Mouse (Mus musculus) liver (tissue): ENCODE data around the gene Myo9a.
A peak's percentile ranks its signal among the peaks of the same experiment; 100 is the strongest.
"Not testable (repeated sequence)": the region's sequence is repeated elsewhere in the genome, so short reads cannot be mapped to it uniquely, and the experiment has no call there.

ENCODE experiments used
- DNase-seq: peaks from one replicate; pipeline ENCODE4 v3.0.0-alpha.2; 2020; ENCODE audit warnings: mixed read lengths

The Myo9a gene

GRCm38 (mm10) chr9:59751966-59752365 is 1.3 kb downstream of the Myo9a start:
- DNase-seq, result no peak

- no peak for DNase-seq
Measured at GRCm38 (mm10) chr9:59755199-59755598, 4.5 kb downstream of the Myo9a start.

DNA sequence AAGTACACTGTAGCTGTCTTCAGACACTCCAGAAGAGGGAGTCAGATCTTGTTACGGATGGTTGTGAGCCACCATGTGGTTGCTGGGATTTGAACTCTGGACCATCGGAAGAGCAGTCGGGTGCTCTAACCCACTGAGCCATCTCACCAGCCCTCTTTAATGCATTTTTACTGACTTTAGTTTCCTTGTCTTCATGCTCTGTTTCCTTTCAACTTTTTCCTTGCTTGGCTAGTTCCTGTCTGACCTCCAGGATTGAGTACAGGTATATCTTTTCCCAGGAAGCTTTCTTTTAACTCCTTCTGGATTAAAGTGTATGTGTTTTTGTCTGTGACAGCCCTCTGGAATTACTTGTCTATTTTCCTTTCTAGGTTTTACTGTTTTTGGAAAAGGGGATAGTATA is 6.3 kb downstream of the Myo9a start:
- DNase-seq, result not testable (repeated sequence)

GRCm38 (mm10) chr9:59760515-59760914 is 9.8 kb downstream of the Myo9a start:
- DNase-seq, result peak; percentile 4

- not testable (repeated sequence) for DNase-seq
Measured at GRCm38 (mm10) chr9:59766966-59767461, 16.3 kb downstream of the Myo9a start.

DNA sequence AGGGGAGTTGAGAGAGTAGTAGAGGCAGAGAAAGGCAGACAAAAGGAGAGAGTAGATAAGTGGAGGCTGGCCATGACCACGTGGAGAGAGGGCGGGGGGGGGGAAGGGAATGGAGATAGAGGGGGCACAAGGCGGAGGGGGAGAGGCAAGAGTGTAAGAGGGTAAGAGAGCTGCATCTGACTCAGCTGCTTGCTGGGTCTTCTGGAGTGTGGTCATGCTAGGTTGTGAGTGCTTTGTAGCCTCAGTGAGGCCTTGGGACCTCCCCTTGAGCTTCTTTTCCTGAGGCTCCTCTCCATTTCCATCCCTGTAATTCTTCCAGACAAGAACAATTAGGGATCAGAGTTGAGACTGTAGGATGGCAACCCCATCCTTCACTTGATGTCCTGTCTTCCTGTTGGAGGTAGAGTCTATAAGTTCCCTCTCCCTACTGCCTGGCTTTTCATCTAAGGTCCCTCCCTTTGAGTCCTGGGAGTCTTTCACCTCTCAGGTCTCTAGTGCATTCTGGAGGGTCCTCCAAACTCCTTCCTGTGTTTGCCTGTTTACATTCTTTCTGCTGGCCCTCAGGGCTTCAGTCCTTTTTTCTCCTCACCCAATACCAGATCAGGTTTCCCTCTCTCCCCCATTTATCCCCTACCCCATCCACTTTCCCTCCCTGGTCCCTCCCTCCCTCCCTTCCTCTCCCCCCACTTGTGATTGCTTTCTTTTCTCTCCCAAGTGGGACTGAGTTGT is 55.5 kb downstream of the Myo9a start:
- not testable (repeated sequence) for DNase-seq

DNA sequence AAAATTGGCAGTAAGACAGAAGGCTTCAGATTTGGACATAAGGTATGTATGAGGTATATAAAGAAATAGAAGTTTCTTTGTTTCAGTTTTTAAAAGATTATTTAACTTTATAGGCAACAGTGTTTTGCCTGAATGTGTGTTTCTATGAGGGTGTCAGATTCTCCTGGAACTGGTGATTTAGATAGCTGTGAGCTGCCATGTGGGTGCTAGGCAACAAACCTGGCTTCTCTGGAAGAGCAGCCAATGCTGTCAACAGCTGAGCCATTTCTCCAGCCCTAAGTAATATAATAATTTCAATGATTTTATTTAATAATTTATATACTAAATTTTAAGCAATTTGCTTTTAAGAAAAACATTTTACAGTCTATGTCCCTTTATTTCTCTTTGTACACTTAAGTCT is 133.9 kb downstream of the Myo9a start:
- no peak for DNase-seq

GRCm38 (mm10) chr9:59903382-59903781 is 152.7 kb downstream of the Myo9a start:
- peak; percentile 28 for DNase-seq

DNA sequence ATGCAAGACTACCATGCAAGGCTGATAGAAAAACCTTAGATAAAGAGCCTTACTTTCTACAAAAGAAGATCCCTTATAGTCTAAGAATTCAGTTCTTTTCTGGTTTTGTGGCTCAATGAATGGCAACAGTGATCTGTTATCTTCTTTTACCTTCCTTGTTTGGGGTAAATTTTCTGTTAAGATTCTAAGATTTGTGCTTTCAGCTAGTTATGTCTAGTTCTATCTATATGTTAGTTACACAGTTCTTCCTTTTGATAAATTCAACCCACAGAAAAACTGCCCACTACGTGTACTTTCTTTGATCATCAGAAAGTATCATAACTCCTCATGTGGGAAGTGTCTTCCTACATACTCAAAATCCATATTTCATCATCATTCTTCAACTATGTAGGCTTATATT is 164.1 kb downstream of the Myo9a start:
- DNase-seq, result no peak

DNA sequence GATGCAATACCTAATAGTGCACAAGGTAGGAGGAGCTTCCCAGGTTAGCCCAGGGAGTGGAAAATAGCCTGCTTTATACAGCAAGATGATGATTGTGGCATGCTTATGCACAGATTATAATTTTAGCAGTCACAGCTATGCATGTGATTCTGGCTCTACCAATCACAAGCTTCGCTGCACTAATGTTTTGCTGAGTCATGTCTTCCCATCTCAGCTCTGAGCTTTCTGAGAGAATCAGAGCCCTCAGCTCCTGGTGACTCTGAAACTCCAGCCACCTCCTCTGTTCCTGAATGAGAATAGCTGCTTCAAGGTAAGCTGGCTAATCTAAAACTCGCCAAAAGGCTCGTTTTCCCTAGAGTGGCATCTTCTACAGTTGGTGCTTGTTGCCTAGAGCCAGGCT is 179.6 kb downstream of the Myo9a start:
- no peak for DNase-seq

DNA sequence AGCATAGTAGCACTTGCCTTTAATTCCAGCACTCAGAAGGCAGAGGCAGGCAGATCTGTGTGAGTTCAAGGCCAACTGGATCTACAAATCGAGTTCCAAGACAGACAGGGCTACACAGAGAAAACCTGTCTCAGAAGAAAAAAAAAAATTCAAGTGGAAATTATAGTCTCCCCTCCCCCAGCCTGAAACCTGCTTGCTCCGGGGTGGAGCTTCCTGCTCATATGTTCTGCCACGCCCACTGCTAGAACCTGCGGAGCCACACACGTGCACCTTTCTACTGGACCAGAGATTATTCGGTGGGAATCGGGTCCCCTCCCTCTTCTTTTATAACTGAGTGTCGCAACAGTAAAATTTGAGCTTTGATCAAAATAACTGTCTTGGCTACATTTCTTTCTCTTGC is 185.2 kb downstream of the Myo9a start:
- not testable (repeated sequence) for DNase-seq

DNA sequence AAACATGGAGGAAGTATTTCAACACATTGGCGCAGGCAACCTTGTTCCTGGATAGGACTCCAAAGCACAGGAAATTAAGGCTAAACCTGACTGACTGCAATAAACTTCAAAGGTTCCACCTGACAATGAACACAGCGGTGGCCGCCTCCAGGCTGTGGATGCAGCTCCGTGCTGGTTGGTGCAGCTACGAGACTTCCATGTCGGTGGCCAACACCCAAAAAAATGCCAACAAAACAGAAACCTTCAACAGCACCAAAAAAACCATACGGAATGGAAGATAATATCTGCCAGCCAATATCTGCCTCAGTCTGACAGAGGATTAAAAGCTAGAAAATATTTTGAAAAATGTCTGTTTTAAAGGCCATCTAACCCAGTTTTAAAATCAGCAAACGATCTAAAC is 187.8 kb downstream of the Myo9a start:
- no peak for DNase-seq

DNA sequence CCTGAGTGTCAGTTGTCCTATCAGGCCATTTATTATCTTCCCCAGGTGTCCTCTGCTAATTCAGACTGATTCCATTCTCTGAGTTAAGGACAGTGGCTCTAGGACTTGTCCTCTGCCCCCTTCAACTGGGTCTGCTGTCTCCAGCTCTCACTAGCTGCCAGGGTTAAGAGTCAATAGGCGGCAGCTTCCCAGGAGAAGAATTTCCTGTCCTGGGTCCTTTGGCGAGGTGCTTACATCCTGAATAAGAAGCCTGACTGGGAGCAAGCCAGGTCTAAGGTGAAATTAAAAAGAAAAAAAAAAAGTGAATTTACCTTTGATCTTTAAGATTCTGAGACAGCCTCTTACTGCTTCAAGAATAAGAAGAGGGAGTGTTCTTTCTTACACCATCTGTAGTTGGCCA is 189.0 kb downstream of the Myo9a start:
- no peak for DNase-seq

GRCm38 (mm10) chr9:59940913-59941884 is 190.5 kb downstream of the Myo9a start:
- DNase-seq, result no peak

GRCm38 (mm10) chr9:59941885-59942350 is 191.2 kb downstream of the Myo9a start:
- DNase-seq, result no peak

GRCm38 (mm10) chr9:59942501-59943085 is 191.9 kb downstream of the Myo9a start:
- DNase-seq, result no peak

DNA sequence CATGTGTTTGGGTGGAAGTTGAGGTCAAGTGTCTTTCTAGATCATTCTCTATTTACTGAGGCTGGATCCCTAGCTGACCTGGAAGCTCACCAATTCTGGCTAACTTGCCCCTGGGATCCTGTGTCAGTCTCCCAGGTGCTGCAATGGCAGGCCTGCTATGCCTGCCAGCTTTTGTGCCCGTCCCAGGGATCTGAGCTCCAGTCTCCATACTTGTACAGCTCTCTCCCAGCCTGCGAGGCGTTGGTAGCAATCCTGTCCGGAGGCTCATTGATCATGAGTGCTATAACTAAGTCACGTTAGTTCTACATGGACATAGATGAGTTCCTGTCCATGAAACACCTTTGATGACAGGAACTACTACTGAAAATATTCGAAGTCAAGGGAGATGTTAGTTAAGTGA is 193.1 kb downstream of the Myo9a start:
- no peak for DNase-seq

DNA sequence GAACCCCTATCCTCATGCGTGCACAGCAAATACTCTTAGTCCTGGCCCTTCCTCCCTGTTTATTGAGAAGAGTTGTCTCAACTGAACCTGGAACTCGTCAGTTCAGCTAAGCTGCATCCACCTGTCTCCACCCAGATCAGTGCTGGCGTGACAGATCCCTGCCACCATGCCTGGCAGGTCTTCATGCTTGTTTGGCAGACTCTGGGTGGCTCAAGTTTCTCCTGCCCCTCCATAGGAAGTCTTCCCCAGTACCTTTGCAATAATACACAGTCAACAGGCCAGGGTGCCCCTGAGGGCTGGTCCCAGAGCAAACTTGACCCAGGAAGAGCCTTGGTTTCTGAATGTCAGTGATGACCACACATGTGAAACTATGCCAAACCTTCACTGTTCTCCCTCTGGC is 194.5 kb downstream of the Myo9a start:
- DNase-seq, result no peak

GRCm38 (mm10) chr9:59947271-59947670 is 196.6 kb downstream of the Myo9a start:
- no peak for DNase-seq

GRCm38 (mm10) chr9:59948226-59948625 is 197.5 kb downstream of the Myo9a start:
- DNase-seq, result no peak

DNA sequence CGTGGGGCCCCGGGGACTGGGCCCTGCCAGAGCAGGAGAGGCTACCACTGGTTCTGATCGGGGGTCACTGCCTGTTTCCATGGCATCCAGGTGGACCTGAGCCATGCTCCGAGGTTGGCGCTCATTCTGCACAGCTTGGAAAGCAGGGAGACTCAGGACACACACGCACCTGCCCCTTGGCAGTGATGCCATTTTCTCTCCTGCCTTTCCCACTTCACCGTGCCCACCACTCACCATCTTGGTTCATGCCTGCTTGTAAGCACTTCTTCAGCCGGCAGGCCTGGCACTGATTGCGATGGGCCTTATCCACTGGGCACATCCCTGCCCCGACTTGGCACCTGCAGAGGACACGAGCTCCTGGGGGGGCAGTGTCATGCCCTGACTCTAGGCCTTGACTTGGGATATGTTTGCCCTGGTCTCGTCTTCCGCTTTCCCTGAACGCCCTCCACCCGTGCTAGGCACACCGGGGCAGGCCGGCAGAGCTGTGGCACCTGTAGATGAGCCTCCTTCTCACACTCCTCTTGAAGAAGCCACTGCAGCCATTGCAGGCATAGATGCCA is 198.1 kb downstream of the Myo9a start:
- no peak for DNase-seq

DNA sequence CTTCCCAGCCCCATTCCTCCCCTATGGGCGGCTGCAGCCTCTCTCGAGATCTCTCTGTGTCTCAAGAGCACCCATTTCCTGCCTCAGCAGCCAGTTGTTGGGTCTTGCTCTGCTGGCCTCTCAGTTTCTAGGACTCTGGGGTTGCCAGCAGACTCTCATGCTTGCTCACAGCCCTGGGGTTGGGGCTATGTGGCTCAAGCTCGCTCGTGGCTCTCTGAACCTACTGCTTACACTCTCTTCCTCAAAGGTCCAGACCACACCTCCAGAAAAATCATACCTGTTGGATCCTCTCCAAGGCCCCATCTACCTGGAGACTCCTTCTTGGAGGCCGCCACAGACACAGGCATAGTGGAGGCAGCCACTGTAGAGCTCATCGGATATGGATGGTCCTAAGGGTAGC is 198.8 kb downstream of the Myo9a start:
- DNase-seq, result no peak

DNA sequence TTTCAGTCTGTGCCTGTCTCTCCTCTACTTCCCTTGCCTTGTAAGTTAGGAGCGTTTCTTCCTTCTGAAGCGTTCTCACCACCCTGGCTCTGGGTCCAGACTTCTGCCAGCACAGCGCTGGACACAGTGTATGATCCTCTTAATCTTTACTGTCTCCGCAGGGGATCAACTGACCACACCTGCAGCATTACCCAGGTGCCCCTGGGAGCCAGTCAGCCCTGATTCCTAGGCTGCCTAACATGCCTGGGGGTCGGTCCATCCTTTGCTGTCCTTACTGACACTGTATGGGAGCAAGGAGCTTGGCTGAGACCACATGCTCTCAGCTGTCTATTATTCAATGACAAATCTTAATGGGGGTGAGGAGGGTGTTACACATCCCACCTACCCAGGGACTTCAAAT is 199.3 kb downstream of the Myo9a start:
- no peak for DNase-seq
